Mouse (Mus musculus) embryonic facial prominence, embryonic 11.5 days (tissue): Measurements from ENCODE around the gene Apc2. TPM values are rescaled to one million over a fixed set of nuclear protein-coding genes. Genes with fewer than 3 reads are reported as not detected.

Source experiments
- ATAC-seq: fragments of 200-750 bp; cut with Nextera tagmentation; replicated peaks from 2 replicates; pipeline ENCODE4 v1.8.0; 2017; ENCODE audit warnings: low read depth; ENCODE audit not compliant: insufficient number of reproducible peaks, low FRiP score, low TSS enrichment
- DNase-seq: peaks from one replicate; pipeline ENCODE4 v3.0.0-alpha.2; 2015; ENCODE audit warnings: low spot score
- H3K27ac ChIP-seq: fragments of 300-500 bp; sonication (generic); replicated peaks from 2 replicates; pipeline ENCODE4 v1.5.1; 2014; ENCODE audit warnings: mild to moderate bottlenecking, low read depth, low read length, control low read depth
- H3K27me3 ChIP-seq: fragments of 300-500 bp; sonication (generic); 2 replicates; pipeline ENCODE4 v1.6.1; 2014; ENCODE audit warnings: mild to moderate bottlenecking, low read length, moderate library complexity, mixed read lengths; ENCODE audit not compliant: control insufficient read depth, insufficient read depth
- H3K36me3 ChIP-seq: fragments of 300-500 bp; sonication (generic); replicated peaks from 2 replicates; pipeline ENCODE4 v1.6.1; 2014; ENCODE audit warnings: low read depth, mild to moderate bottlenecking, low read length, moderate library complexity, mixed read lengths; ENCODE audit not compliant: control insufficient read depth, insufficient read depth
- H3K4me1 ChIP-seq: fragments of 300-500 bp; sonication (generic); 2 replicates; pipeline ENCODE4 v1.6.1; 2014; ENCODE audit warnings: low read length, mixed read lengths; ENCODE audit not compliant: control insufficient read depth, insufficient read depth
- H3K4me2 ChIP-seq: fragments of 300-500 bp; sonication (generic); 2 replicates; pipeline ENCODE4 v1.6.1; 2014; ENCODE audit warnings: low read depth, mild to moderate bottlenecking, control low read depth, low read length, moderate library complexity
- H3K4me3 ChIP-seq: fragments of 300-500 bp; sonication (generic); 2 replicates; pipeline ENCODE4 v1.5.1; 2014; ENCODE audit warnings: low read depth, low read length, control low read depth
- H3K9ac ChIP-seq: fragments of 300-500 bp; sonication (generic); replicated peaks from 2 replicates; pipeline ENCODE4 v1.6.1; 2014; ENCODE audit warnings: mild to moderate bottlenecking, control low read depth, low read length
- H3K9me3 ChIP-seq: fragments of 300-500 bp; sonication (generic); replicated peaks from 2 replicates; pipeline ENCODE4 v1.6.1; 2016; ENCODE audit warnings: mild to moderate bottlenecking, low read length, inconsistent platforms, mixed read lengths; ENCODE audit not compliant: control insufficient read depth
- WGBS: fragments of 180-500 bp; shearing (Covaris S2); extraction: QIAGEN DNeasy Blood & Tissue Kit; methylation state at CpG from one replicate; pipeline ENCODE4 v1.1.7; 2014; 5-methylcytosine and 5-hydroxymethylcytosine counted together
- polyA plus RNA-seq: library from polyadenylated mRNA; unstranded; fragments of >200 nt; fragmentation: Nextera tagmentation; extraction: Ambion mirVana; gene quantifications from 2 replicates; pipeline ENCODE4 v1.2.1, GENCODE M21; 2014

Apc2 gene
- polyA plus RNA-seq, 1 experiment from 2014 or later: 11.0 TPM

DNA sequence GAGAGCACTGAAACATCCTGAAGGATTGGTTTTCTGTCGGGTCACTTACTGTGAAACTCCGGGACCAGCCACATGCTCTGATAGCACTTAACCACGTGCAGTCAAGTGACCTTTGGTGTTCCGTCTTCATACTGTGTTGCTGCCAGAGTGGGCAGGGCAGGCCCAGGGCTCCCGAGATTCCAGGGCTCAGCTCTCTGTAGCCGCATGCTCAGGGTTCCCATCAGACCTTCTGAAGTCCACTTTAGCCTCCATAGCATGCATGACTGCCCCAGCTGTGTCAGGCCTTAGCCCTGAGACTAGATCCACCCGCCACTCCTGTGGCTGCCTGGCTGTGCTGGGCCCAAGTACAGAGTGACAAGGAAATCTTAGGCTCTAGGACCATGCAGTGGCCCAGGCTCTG lies 14.5 kb upstream of the Apc2 start:
- WGBS: 84% methylated on average over 7 of the region's 7 CpGs
- Histone ChIP-seq H3K9ac (no peak overlapping the region), H3K4me2 (no peak overlapping the region), H3K4me3 (no peak overlapping the region), H3K27me3 (no peaks in the 10 kb centered on the region), H3K36me3 (peaks cover 29% of the 10 kb centered on the region), H3K9me3 (no peaks in the 10 kb centered on the region), H3K27ac (no peak overlapping the region), H3K4me1 (no peaks in the 10 kb centered on the region)
- no peak for ATAC-seq
- DNase-seq: no peak

GRCm38 (mm10) chr10:80281921-80282371 lies 13.8 kb upstream of the Apc2 start:
- WGBS: 82% methylated on average over 8 of the region's 8 CpGs
- Histone ChIP-seq H3K4me3 (no peak overlapping the region), H3K9me3 (no peaks in the 10 kb centered on the region), H3K4me2 (no peak overlapping the region), H3K4me1 (no peaks in the 10 kb centered on the region), H3K27me3 (no peaks in the 10 kb centered on the region), H3K36me3 (peaks cover 29% of the 10 kb centered on the region), H3K9ac (no peak overlapping the region), H3K27ac (no peak overlapping the region)
- DNase-seq: no peak
- ATAC-seq: no peak

GRCm38 (mm10) chr10:80282481-80283441 lies 13.0 kb upstream of the Apc2 start:
- WGBS: 89% methylated on average over 20 of the region's 20 CpGs
- no peak for ATAC-seq
- Histone ChIP-seq H3K4me3 (no peak overlapping the region), H3K27ac (no peak overlapping the region), H3K9me3 (no peaks in the 10 kb centered on the region), H3K36me3 (peaks cover 26% of the 10 kb centered on the region), H3K4me2 (no peak overlapping the region), H3K9ac (no peak overlapping the region), H3K4me1 (no peaks in the 10 kb centered on the region), H3K27me3 (no peaks in the 10 kb centered on the region)
- DNase-seq: no peak

- Histone ChIP-seq H3K27ac (no peak overlapping the region), H3K36me3 (peaks cover 19% of the 10 kb centered on the region), H3K9me3 (no peaks in the 10 kb centered on the region), H3K27me3 (no peaks in the 10 kb centered on the region), H3K4me2 (no peak overlapping the region), H3K4me3 (no peak overlapping the region), H3K9ac (no peak overlapping the region), H3K4me1 (no peaks in the 10 kb centered on the region)
- ATAC-seq (no peak), DNase-seq (no peak)
- 90% methylated on average over 14 of the region's 15 CpGs for WGBS
These were observed 10.3 kb upstream of the Apc2 start for GRCm38 (mm10) chr10:80285222-80286070.

DNA sequence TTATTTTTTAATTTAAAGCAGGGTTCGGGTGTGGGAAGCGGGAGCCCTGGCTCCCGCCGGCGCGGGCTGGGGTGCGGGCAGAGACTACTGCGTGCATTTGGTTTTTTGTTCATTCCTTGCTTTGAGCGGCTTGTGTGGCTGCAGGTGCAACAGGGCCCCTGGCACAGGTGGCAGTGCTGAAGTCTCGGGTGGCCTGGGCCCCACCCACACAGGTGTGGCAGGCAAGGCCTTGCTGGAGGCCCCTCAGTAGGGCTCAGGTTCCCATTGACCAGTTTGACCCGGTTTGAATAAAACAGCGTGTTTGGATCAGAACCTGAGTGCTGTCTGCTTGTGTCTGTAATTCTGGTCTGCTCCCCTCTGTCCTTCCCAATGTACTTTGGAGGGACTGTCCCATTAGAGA lies 7.7 kb upstream of the Apc2 start:
- peaks cover 14% of the 10 kb centered on the region for H3K36me3 ChIP-seq
- 92% methylated on average over 12 of the region's 12 CpGs for WGBS

GRCm38 (mm10) chr10:80288657-80289056 lies 7.1 kb upstream of the Apc2 start:
- ATAC-seq (no peak), DNase-seq (no peak)
- H3K27ac ChIP-seq: no peak overlapping the region
- peaks cover 3% of the 10 kb centered on the region; the same call in 1 of the 2 replicates for H3K4me1 ChIP-seq
- H3K36me3 ChIP-seq: peaks cover 12% of the 10 kb centered on the region
- H3K27me3 ChIP-seq: no peaks in the 10 kb centered on the region
- H3K4me3 ChIP-seq: no peak overlapping the region
- WGBS: 86% methylated on average over 8 of the region's 8 CpGs
- no peak overlapping the region for H3K9ac ChIP-seq
- H3K4me2 ChIP-seq: no peak overlapping the region
- no peaks in the 10 kb centered on the region for H3K9me3 ChIP-seq

More for the DNA sequence above, 7.7 kb upstream of the Apc2 start:
- Histone ChIP-seq H3K4me1 (no peaks in the 10 kb centered on the region; the same call in 1 of the 2 replicates), H3K9ac (no peak overlapping the region), H3K4me2 (no peak overlapping the region), H3K4me3 (no peak overlapping the region), H3K27ac (no peak overlapping the region), H3K27me3 (no peaks in the 10 kb centered on the region), H3K9me3 (no peaks in the 10 kb centered on the region)
- no peak for ATAC-seq
- no peak for DNase-seq

DNA sequence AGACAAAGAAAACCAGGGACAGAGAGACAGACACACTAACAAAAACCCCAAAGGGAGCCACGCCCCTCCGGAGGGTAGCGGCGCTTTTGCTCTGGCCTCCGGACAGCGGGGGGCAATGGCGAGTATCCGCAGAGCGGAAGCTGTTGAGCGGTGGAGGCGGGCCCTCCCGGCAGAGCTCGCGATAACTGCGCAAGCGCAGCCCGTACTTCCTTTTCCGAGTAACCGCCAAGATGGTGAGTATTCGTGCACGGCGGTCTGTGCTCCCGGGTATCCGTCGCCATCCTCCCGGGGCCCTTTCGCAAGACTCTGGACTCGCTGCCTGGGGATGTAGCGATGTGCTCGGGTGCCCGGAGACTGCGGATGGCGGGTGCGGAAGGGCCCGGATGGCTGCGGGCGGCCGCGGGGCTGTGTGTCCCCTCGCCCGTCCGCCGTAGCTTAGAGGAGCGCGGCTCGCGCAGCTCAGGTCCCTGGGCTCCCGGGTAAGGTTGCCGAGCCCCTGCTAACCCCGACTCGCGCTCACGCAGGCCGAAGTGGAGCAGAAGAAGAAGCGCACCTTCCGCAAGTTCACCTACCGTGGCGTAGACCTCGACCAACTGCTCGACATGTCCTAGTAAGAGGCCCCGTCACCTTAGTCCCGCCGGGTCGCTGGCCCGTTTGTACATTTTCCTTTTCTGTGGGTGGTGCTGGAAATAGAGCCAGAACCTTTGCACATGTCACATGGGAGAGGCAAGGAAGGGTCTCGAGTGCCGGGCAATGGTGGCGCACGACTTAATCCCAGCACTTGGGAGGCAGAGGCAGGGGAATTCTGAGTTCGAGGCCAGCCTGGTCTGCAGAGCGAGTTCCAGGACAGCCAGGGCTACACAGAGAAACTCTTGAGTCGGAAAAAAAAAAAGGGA lies 3.3 kb upstream of the Apc2 start, which contains the start of gene Rps15:
Gene Rps15 (plus strand): TSS at position 203 of the 896 bp plus-strand sequence.
- Histone ChIP-seq H3K4me2 (peak within 1 kb of the TSS; percentile 92), H3K9ac (peak within 1 kb of the TSS; percentile 99), H3K27me3 (no peaks in the 10 kb centered on the region), H3K9me3 (no peaks in the 10 kb centered on the region), H3K4me3 (peak within 1 kb of the TSS; percentile 96), H3K36me3 (peaks cover 5% of the 10 kb centered on the region), H3K4me1 (peaks cover 3% of the 10 kb centered on the region; the same call in 1 of the 2 replicates), H3K27ac (peak within 1 kb of the TSS; percentile 78)
- ATAC-seq (peak; percentile 75), DNase-seq (peak; percentile 98)
- under 1% methylated on average over 72 of the region's 72 CpGs for WGBS
